Mouse (Mus musculus) v-Abl transformed pro-B cells (cell line): ENCODE results near the gene Dip2b.

ENCODE experiments used
- in situ Hi-C, 2 experiments: fragments of 400-800 bp; cut with MboI; formaldehyde crosslinking; loops; one replicate each; pipeline ENCODE4 v1.15.1; 2025; ENCODE audit not compliant: unreplicated experiment in 2 of 2

Dip2b gene

DNA sequence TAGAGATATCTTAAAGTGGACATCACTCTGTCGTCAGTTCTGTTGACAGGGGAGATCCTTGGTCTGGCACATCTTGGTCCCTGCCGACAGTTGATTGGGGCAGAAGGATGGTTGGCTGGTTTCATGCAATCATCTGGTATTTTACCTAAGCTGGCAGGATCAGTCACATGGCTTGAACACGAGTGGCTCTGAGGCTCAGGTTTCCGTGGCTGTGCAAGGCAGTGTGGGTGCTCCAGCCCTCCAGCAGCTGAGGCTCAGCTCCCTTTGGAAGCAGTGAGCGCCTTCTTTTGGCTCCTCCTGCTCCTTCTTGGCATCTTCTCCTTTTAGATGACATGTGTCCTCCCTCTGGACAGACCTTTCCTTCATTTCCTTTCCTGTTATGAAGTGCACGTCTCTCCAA is 7.1 kb downstream of the Dip2b start:
- in situ Hi-C loops: loop anchor here in 1 of 2 experiments (25.0 kb wide), 1 partner anchor 417 kb away; the partner anchor contains the start of gene Letmd1

DNA sequence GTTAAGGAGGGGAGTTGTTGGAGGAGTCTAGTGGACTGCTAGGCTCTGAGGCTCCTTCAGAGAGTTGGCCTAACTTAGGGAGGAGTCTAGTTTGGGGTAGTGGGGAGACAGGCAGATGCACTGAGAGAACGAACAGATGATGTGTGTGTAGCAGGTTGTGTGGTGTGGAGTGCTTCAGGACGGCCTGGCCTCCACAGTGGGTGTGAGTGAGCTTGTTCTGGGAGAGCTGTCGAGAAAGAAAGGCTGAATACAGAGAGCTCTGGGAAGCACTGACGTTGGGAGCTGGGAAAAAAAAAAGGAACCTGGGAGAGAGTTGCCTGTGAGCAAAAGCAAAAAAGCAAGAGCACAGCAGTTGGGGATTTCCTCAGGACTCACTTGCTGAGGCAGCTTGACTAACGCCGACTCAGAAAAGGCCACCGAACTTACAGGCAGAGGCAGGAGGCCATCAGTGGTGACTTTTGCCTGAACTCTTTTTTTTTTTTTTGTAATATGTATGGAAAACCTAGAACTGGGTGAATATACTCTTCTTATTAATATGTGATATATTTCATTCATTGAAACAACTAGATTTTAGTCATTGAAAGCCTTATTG is 11.1 kb downstream of the Dip2b start:
- in situ Hi-C loops: loop anchor here in 1 of 2 experiments (25.0 kb wide), 1 partner anchor 413 kb away; the partner anchor contains the start of gene Letmd1

DNA sequence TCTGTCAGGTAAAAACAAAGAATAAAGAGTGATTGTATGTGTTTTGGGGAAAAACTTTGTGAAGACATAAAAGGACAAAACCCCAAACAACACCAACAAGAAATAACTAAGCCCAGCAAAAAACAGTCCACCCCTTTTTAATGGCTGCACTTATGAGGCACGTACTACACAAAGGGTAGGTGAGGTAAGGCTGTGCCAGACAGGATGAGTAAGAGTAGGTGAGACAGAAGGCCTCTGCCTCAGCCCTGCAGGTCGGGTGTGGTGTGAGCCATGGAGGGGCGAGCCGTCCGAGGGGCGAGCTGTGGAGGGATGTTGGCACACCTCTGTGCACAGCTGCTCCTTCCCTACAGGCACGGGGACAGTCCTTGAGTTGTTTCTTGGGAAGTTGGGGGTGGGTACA is 12.5 kb downstream of the Dip2b start:
- in situ Hi-C loops: no loop called here

DNA sequence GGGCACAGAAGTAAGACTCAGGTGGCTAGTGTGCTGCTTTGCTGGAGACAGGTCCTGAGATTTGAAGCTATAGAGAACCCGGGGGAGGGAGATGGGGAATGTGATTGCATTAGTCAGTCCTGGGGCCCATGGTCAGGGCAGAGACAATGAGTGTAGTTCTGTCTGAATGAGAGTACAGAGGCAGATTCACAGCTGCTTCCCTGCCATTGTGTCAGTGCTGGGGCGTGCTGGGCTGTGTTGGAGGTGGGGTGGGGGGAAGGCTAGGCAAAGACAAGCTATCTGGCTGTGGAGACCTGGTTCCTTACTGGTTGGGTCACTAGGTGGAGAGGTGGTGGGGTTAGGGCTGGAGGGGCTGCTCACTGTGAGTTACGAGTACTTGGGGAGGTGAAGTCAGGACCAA is 14.3 kb downstream of the Dip2b start:
- in situ Hi-C loops: no loop called here

DNA sequence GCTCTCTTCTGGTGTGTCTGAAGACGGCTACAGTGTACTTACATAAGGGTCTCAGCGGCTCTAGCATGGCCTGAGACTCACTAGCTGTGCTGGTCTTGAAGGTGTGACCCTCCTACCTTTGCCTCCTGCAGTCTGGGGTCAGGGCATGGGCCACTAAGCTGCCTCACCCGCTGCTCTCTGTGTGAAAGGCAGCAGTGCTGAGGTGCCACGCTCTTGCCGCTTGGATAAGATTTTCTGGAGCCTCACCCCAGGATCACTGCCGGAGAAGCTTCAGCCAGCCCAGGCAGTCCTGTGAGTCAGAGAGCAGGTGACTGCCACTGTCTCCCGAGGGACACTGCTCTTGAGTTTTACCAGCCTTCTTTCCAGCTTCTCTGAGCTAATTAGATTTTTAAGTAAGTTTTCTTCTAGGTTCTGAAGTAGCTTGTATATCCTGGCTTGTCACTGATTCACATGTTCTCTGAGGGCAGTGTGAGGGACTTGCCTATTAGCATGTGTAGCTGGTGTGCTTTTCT is 18.0 kb downstream of the Dip2b start:
- in situ Hi-C loops: no loop called here

DNA sequence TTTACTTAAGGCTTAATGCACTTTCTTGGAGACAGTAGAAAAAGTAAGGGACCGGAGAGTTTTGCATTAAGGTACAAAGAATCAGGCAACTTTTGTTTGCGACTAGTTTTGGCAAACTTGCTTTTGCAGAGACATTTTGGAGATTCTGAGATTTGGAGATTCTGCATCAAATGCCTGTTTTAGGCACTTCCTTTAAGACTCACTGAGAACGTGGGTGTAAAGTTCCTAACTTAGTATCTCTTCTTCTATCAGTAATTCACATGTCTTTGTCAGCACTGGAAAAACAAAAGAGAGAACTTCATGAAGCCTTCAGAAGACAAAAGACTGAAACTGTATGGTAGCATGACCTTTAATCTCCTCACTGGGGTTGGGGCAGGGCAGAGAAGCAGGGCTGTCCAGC is 19.2 kb downstream of the Dip2b start:
- in situ Hi-C loops: no loop called here

DNA sequence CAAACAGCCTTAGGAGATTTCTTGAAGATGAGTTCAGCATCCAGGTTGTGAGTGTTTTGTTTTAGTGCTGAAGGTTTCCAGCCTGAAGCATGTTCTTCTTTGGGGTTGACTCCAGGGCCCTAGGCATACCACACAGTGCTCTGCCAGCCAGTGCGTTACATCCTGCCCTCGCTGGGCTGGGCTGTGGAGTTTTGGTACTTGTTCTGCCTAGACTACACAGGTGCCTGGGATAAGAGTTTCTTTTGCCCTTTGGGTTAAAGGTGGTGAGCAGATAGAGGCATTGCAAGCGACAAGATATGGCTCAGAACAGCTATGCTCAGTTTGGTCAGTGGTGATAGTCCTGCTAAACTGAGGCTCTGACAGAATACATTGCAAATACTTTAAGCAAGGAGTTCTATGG is 19.7 kb downstream of the Dip2b start:
- in situ Hi-C loops: no loop called here

DNA sequence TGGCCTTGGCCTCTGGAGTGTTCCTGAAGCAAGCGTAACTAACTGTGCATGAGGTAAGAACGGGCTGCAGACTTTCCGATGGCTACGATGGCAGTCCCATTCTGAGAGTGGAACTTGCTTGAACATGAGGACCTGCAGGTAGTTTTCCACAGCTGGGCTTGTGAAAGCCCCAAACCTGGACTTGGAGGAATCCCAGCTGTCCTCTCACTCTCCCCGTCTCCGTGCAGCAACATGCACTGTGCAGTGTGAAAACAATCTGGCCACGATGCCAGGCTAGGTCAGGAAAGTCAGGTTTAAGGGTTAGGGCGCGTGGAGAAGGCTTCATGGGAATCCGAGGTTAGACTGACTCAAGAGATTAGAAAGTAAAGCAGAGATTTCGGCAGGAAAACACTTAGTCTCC is 20.4 kb downstream of the Dip2b start:
- in situ Hi-C loops: no loop called here

DNA sequence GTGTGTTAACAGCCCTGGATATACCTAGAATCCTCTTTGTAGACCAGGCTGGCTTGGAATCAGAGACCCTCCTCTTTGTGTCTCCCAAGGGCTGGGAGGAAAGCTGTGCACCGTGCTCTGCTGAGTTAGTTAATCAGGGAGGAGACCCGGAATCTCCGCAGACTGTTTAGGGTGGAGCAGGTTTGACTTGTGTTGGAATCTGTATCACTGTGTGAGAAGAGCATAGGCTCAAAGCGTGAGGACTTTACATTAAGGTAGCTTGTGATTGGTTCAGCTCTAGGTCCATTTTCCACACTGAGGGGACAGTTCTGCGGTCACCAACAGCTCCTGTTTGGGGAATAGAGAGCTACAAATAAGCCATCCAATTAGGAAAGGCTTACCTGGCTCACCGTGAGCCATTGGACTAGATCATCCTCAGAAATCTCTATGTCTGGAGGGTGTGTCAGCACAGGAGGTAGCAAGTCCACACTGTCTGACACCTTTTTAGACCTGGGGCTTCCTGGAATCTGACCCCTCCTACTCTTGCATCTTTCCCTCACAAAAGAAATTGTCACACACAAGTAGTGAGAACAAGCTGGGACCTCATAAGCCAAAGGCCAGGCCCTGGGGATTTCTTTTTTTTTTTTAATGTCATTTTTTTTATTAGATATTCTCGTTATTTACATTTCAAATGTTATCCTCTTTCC is 21.3 kb downstream of the Dip2b start:
- in situ Hi-C loops: no loop called here

DNA sequence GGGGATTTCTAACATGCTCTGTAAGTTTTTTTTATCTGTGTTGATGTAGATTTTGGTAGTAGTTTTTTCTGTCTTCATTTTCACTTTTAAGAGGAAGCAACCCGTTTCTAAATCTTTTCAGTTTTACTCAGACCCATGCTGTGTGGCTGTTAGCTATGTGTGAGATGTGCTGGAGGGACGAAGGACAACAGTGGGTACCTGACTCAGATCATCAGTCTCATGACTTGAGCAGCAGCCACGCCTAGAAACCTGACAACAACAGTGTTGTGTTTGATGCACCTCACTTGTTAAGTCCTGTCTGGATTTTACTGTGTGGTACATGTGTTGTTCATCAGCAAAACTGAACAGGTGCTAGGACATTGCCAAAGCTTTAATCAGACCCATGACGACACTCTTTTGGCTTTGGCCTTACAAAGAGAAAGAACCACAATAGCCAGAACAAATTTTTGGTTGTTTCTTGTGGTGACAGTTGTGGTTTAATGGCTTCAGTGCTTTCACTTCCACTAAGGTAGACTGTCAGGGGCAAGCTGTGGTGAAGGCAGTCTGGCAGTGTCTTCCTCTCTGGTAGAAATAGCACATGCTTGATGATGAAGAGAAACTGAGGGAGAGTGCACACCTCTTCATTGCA is 22.2 kb downstream of the Dip2b start:
- in situ Hi-C loops: no loop called here

DNA sequence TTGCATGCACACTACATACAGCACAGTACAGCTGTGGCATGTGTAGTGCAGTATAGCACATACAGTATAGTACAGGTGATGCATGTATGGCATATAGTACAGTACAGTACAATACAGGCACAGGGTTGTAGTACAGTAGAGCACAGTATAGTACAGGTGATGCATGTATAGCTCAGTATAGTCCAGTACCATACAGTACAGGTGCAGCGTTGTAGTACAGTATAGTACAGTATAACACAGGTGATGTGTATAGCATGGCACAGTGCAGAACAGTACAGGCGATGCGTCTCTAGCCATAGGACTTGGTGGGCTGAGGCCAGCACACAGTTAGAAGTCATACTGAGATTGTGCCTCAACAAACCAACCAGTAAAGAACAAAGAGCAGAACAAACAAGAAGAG is 22.9 kb downstream of the Dip2b start:
- in situ Hi-C loops: no loop called here

DNA sequence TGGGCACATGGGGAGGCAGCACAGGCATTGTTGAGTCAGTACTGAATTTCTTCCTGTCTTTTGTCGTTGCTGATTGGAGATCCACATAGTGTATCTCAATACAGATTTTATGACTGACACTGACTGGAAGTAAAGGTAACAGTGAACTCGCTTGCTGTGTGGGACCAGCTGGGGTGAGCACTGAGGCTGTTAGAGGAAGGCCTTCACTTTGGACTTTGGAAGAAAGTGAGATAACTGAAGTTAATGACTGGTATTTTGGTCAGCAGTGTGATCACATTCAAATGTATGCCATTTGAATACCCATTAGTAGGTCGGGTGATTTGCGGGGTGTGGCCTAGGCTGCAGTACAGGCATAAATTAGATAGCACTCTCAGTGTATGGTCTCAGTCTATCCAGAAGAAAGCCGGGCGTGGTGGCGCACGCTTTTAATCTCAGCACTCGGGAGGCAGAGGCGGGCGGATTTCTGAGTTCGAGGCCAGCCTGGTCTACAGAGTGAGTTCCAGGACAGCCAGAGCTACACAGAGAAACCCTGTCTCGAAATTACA is 24.8 kb downstream of the Dip2b start:
- in situ Hi-C loops: no loop called here

DNA sequence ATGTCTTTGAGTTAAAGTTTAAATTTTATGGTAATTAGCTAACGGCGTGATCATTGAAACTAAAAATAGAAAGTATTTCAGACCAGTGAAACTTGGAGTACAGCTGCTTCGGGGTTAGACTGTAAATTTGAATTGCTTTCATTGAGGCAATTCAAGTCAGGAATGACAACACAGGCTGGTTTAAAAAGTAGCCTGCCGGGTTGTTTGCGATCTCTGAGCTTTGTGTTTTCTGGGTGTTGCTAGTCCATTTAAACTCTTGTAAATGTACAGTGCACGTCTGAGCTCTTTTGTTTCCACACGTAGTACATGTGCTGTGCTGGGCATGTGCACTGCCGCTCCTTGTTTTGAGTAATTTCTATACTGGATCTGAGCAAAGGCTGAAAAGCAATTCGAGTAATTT is 28.2 kb downstream of the Dip2b start:
- in situ Hi-C loops: no loop called here

DNA sequence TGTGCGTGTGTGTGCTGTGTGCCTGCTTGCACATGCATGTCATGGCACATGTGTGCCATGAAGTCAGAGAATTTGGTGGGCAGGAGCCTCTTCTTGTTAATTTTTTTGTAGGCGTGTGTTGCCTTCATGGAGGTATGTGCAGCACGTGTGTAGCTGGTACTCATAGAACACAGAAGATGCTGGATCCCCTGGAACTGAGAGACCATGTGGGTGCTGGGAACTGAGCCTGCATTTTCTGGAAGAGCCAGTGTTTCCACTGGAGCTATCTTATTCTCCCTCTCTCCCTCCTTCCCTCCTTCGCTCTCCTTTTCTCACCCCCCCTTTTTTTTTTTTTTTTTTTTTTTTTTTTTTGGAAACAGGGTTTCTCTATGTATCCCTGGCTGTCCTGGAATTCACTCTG is 30.6 kb downstream of the Dip2b start:
- in situ Hi-C loops: no loop called here

DNA sequence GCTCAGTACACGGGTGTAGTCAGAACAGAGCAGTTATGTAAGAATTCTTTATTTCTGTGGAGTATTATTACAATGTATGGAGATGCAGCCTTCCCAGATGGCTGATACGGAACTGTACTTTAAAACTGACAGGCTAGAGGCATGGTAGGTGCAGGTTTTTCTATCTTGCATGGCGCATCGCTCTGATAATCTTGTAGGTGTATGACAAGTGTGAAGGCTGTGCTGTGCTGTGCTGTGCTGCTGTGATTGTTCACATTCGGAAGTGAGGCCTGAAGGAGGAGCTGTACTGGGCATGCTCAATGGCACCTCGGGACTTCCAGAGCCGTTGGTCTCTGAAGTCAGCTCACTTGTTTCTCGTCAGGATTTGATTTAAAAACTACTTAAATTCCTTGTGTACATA is 31.6 kb downstream of the Dip2b start:
- in situ Hi-C loops: no loop called here

DNA sequence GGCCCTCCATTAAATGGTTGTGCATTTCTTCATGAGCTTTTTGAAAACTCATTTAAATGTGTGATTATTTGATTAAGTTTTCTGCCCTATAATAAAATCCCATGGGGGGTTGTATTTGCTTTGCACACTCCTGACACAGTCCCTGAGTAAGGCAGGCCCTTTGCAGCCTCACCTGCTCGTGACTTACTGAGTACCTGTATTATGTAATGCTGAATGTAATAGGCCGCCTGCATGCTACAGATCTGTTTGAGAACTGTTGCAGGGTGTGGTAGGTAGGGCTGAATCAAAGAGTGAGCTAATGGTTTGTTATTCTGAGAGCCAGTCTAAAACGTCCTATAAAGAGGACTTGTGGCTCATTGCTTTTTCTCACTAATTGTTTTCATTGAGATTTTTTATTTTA is 33.4 kb downstream of the Dip2b start:
- in situ Hi-C loops: no loop called here

DNA sequence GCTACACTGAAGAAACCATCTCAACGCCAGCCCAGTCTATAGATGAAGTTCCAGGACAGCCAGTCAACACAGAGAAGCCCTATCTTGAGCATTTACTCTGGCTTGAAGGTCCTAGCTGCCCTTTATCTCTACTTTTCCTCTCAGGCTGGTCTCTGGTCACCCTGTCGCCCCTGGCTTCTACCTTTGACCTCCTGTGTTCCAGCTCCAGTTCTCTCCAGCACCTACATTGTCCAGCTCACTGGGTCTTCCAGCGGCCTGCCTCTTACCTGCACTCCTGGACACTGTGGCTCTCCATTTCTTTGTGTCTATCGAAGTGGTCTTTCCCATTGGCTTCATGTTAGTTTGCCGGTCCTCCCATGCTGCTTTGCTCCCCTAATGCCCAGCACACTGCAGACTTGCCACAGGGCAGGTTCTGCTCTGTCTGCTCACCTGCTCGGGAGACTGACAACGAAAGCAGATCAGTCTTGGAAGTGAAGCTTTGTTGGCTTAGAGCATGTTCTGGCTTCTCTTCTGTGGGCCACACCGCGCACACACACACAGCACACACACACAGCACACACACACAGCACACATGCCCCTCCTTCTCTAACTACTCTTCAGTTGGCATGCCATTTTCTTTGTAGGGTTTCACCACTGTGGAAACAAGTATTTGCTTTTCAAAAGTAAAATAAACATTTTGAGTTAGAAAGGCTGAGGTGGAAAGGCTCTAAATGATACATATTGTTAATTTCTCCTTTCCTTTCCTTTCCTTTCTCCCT is 35.4 kb downstream of the Dip2b start:
- in situ Hi-C loops: no loop called here

DNA sequence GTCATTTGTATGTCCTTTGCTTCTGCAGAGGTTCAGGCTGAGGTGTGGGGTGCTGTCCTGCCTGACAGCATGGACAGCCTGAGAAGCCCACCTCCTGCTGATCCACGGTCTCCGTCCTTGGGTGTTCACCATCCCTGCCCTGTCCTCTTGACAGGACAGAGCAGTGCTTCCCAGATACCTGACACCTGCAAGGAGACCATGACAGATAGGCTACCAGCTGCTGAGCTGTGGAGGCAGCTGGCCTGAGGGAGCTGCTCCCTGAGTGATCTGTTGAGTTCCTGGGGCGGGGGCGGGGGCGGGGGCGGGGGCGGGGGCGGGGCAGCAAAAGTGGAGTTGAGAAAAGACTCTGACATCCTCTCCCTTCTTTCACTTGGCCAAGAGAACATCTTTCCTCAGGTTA is 36.3 kb downstream of the Dip2b start:
- in situ Hi-C loops: loop anchor here in 1 of 2 experiments (5.0 kb wide), 1 partner anchor 32 kb away; no protein-coding TSS in a partner anchor

DNA sequence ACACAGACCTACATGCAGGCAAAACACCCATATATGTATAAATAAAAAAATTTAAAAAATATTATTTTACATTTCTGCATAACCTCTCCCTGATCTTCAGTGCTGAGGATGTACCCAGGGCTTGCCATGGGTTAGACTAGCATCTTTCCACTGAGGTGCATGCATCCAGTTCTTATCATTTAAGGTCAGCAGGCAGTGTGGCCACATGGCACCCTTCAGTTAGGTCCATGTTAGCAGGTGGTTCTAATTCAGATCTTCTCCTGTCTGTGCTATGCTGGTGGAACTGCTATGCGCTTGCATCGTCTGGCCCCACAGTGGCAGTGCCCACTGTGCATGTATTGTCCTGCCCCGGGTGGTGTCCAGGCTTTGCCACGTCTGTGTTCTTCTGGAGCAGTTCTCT is 37.9 kb downstream of the Dip2b start:
- in situ Hi-C loops: loop anchor here in 1 of 2 experiments (5.0 kb wide), 1 partner anchor 34 kb away; no protein-coding TSS in a partner anchor

DNA sequence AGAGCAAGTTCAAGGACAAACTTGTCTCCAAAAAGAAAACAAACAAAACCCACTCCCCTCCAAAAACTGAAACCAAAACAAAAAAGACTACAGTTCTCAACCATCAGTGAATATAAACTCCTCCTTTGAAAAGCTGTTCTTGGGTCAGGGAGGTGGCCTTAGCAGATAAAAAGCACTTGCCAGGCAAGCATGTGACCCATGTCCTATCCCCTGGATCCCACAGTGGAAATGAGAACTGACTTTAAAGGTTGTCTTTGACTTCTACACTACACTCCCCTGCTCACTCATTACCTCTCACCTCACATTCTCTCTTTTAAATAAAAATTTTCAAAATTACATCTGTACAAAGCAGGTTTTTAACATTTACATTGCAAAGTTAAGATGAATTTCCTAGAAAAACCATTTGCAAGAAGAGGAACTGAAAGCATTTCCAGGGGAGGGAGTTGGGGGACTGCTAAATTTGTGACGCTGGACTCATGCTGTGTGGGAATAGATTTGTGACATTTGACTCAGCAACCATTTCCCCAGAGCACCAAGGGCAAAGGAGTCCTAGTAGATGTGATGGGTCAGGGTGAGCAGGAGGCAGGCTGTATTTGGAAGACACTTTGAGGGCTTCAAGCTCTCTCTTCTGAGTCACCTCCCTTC is 42.5 kb downstream of the Dip2b start:
- in situ Hi-C loops: no loop called here
